Mouse (Mus musculus): ENCODE results near the gene St7.
"Not testable (repeated sequence)": the region's sequence is repeated elsewhere in the genome, so short reads cannot be mapped to it uniquely, and the experiment has no call there.

- TF ChIP-seq POLR2A (IDR thresholded peaks at IDR 0.05; ENCODE audit: low read depth, low read length); CTCF (conservative IDR thresholded peaks at IDR 0.05; ENCODE audit: insufficient read depth, insufficient read length, low read depth, low read length): not testable (repeated sequence)
These were observed 11.3 kb downstream of the St7 start for GRCm38 (mm10) chr6:17704038-17704437.

All from kidney, adult 2 months (tissue).